Mouse (Mus musculus): ENCODE data around the gene Per2.

Gene Per2

DNA sequence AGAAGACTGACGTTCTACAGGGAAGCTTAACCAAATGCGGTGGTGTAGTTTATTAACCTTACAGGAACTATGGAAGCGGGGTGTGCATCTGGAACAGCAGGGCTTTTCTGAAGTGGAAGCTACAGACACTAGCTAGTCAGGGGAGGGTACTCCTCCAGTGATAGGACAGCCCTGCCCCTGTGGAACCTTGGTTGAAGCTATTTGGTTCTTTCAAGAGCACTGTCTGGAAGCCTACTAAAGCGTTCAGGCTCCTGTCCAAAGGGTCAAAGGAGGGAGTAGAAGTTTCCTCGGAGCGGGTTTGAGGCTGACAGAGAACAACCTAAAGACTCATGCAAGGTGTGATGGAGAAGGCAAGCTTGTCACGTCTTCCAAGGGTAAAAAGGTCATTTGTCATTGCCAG, 945 bp upstream of the Per2 start:
- DNase-seq (ENCODE audit: extremely low read depth, insufficient read length, low spot score): no peak

DNA sequence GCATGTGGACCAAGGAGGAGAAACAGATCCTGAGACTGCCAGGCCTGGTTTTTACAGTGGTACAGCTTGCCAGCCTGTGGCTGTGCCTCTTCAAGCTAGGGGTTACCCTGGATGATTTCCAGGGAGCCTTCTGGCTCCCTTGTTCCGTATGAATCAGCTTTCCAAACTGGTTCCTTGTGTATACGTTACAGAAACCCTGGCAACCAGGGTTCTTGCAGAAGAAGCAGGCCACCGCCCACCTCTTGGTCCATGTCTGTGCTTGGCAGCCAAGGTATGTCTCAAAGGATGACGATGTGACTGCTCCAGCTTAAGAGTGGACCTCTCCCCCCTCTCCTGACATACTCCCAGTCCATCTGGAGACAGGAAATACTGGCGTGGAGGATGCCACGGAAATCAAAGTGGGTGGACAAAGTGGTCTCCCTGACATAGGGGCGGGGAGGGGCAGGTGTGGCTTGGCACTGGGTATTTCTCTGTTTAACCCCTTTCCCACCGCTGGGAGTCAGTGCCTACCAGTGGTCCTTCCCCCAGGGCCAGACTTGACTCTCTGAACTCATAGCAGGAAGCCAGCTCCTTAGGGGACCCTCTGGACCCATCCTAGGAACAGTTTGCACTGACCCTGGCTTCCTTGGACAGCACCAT, 782 bp downstream of the Per2 start:
- DNase-seq (ENCODE audit: extremely low read depth, insufficient read length, low spot score): peak; percentile 83

GRCm38 (mm10) chr1:91457698-91458097, 1.4 kb downstream of the Per2 start:
- DNase-seq (ENCODE audit: extremely low read depth, insufficient read length, low spot score): peak; percentile 64

GRCm38 (mm10) chr1:91457116-91457515, 2.0 kb downstream of the Per2 start:
- DNase-seq (ENCODE audit: extremely low read depth, insufficient read length, low spot score): no peak

DNA sequence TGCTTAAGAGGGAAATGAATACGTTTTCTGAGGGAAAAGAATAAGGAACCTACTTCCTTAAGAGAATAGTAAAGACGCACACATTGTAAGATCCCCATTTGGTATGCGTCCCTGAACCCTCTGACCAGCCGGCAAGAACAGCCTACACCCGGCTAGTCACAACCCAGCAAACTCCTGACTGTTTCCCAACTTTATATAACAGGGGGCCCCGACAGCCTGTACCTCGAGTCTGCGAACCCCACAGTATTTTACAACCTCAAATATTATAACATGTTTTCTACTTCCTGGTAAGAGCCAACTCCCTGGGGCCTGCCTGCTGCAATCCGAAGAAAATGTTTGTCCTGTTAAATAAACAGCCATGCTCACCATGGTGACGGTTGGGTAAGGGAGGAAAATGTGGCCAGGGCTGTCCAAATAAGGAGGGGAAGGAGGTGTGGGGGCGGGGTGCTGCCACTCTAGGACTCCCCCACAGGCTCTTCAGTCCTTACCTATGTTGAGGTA, 2.8 kb downstream of the Per2 start:
- peak; percentile 57 for DNase-seq (ENCODE audit: extremely low read depth, insufficient read length, low spot score)

DNA sequence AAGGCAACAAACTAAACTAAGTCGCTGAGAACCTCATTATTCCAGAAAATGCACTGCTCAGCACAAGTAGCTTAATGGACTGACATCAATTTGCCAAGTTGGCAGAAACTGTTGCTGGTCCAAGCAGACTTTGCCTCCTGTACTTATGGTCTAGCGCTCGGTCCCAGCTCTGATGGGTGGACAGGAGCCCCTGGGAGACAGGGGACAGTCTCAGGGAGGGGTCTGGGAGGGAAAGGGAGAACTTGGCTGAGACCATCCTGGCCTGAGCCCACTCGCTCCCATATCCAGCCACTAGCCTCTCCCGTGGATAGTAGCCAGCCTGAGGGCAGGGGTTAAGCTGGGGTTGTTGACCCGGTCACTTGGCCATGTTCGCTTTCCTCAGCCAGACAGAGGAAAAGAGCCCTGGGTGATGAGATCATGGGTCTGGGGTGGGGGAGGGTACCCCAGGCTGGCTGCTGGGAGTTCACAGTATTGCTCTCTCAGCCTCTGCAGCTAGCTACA, 3.4 kb downstream of the Per2 start:
- DNase-seq (ENCODE audit: extremely low read depth, insufficient read length, low spot score): peak; percentile 46

GRCm38 (mm10) chr1:91454927-91455326, 4.2 kb downstream of the Per2 start:
- no peak for DNase-seq (ENCODE audit: extremely low read depth, insufficient read length, low spot score)

DNA sequence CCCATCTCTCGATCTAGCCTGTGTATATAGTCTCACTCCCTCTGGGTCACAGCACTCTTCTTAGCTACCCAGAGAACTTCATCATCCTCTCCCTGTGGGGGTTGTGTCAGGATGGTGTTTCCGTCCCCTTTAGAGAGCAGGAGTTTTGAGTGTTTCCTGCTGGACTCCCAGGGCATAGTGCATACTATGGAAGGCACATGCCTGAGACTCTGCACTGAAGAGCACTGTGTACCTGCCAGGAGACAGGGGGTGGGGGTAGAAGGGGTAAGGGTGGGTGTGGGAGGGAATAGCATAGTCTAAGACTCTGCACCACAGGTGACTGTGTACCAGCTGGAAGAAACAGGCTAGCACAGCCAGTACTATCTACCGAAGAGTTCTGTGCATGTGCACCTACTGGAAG, 4.8 kb downstream of the Per2 start:
- DNase-seq (ENCODE audit: extremely low read depth, insufficient read length, low spot score): no peak

DNA sequence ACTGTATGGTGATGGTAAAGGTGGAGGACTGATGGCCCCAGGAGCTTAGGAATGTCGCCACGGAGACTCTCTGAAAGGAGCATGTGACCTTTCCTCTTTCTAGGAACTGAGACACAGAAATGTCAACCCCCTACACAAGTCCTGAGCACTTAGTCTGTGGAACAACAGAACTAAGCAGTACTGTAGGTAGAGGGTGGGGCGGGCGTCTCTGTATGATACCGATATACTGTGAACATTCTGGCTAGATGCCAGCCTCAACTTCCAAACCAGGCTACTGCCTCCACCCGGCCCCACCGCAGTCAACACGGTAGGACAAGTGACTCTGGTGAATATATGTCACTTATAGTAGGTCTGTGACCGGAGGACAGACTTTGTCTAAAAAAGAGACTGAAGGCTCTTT, 5.2 kb downstream of the Per2 start:
- DNase-seq (ENCODE audit: extremely low read depth, insufficient read length, low spot score): no peak

DNA sequence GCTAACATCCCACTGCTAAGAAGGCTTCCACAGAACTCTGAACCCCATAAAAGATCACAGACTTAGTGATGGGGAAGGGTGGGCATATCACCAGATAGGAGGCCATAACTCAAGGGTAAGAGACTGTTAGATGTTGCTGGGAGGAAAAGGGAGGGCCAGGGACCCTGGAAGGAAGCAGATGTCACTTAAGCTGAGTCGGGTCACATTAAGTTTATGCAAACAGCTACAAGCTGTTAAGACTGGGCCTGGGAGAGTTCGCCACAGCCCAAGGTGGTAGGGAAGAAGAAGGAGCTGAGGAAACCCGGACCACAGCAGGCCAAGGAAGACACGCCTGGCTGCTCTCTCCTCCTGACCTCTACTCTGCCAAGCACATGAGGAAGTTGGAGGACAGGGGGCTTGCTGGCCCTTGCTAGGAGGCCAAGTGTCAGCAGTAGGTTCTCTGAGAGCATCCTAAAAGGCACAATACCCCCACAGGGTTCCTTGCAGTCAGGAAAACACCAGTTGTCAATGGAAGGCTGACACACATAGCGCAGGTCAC, 7.5 kb downstream of the Per2 start:
- no peak for DNase-seq (ENCODE audit: extremely low read depth, insufficient read length, low spot score)

GRCm38 (mm10) chr1:91450851-91451250, 8.3 kb downstream of the Per2 start:
- DNase-seq (ENCODE audit: extremely low read depth, insufficient read length, low spot score): no peak

DNA sequence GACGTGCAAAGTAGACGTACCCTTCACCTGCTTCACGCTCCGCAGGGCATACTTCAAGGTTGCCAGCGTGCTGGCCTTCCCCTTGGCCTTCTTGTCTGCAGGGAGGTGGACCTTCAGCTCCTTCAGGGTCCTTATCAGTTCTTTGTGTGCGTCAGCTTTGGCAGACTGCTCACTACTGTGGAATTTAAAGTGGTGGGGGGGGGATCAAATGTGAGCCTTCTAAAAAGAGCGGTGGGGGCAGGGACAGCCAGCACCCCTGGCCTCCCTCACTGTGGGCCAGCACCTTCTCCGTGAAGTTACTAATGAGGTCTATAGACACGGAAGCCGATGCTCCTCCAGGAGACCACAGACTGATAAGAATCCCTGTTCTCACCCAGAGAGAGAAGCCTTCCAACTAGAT, 10.4 kb downstream of the Per2 start:
- DNase-seq (ENCODE audit: extremely low read depth, insufficient read length, low spot score): no peak

DNA sequence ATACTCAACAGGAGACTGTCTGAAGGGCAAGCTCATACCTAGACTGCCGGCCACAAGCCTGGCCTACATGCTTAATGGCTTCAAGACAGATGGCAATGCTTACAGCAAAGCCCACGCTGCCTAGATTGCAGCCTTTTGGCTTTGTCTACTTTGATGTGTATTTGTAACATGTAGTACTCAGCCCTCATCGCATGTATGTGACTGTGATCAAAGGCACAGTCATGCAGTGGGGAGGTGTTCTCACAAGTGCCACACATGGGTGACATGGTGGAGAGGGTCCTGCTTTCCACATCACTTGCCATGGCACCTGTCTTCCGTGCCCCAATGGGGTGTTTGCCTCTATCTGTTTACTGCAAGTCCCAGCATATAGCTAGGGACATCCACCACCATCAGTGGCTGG, 12.6 kb downstream of the Per2 start:
- DNase-seq (ENCODE audit: extremely low read depth, insufficient read length, low spot score): no peak

- peak; percentile 76 for DNase-seq (ENCODE audit: extremely low read depth, insufficient read length, low spot score)
These were observed 13.1 kb downstream of the Per2 start for GRCm38 (mm10) chr1:91446060-91446459.

GRCm38 (mm10) chr1:91444841-91445830, 14.0 kb downstream of the Per2 start:
- DNase-seq (ENCODE audit: extremely low read depth, insufficient read length, low spot score): peak; percentile 40

DNA sequence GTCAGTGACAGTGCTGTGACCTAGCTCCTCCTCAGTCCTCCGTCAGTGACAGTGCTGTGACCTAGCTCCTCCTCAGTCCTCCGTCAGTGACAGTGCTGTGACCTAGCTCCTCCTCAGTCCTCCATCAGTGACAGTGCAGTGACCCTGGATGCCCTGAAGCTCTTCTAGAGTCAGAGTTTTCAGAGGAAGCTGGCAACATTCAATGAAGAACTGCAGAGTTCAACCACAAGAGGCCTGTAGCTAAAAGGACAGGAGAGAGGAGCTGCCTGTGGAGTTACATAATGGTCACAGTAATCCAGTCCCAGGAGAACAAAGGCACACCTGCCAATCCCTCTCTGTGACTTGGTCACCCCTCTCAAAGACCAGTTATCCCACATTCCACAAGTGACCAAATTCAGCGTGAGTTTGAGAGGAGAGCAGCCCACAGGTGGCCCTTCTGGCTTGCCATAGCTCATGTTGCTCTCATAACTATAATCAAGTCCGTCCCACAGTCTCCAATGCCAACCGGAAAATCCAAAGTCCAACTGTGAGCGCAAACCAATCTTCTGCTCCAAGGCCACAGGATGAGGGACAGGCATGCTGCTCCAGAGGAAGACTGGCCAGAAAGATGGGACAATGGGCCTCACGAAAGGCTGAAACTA, 16.7 kb downstream of the Per2 start:
- DNase-seq (ENCODE audit: extremely low read depth, insufficient read length, low spot score): no peak

DNA sequence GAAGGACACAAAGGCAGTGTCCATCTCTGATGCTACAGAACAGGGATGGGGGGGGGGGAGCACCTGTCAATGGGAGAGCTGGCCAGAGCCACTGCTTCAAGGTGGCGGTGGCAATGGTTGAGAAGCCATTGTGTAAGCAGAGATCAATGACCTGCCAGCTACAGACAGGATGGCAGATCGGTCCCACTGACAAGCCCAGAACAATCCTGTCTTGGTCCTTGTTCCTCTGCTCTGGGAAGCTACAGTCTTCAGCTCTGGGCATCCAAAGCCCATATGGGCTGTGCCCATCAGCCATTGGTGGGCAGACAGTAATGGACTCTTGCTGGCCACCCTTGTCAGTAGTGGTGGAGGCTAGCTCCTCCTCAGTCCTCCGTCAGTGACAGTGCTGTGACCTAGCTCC, 17.3 kb downstream of the Per2 start:
- no peak for DNase-seq (ENCODE audit: extremely low read depth, insufficient read length, low spot score)

- no peak for DNase-seq (ENCODE audit: extremely low read depth, insufficient read length, low spot score)
These were observed 19.3 kb downstream of the Per2 start for GRCm38 (mm10) chr1:91439776-91440175.

GRCm38 (mm10) chr1:91437573-91437972, 21.6 kb downstream of the Per2 start:
- no peak for DNase-seq (ENCODE audit: extremely low read depth, insufficient read length, low spot score)

- DNase-seq (ENCODE audit: extremely low read depth, insufficient read length, low spot score): no peak
These were observed 22.1 kb downstream of the Per2 start for GRCm38 (mm10) chr1:91437083-91437400.

Measured in 3134 (cell line).